Mouse (Mus musculus) midbrain, postnatal 0 days (tissue): ENCODE measurements around the gene Smg6. TPM values are rescaled to one million over a fixed set of nuclear protein-coding genes. Genes with fewer than 3 reads are reported as not detected.

Source experiments
- ATAC-seq: fragments of 200-750 bp; cut with Nextera tagmentation; 2 replicates; pipeline ENCODE4 v1.8.0; 2017; ENCODE audit warnings: moderate number of reproducible peaks, mild to moderate bottlenecking, moderate TSS enrichment, moderate library complexity; ENCODE audit not compliant: low FRiP score
- DNase-seq: peaks from one replicate; pipeline ENCODE4 v3.0.0-alpha.2; 2015; ENCODE audit warnings: low spot score
- H3K27ac ChIP-seq: fragments of 300-500 bp; sonication (generic); 2 replicates; pipeline ENCODE4 v1.5.1; 2014; ENCODE audit warnings: low read depth, mild to moderate bottlenecking, low read length, mixed read lengths
- H3K27me3 ChIP-seq: fragments of 300-500 bp; sonication (generic); 2 replicates; pipeline ENCODE4 v1.6.1; 2014; ENCODE audit warnings: low read length, control low read depth, mixed read lengths; ENCODE audit not compliant: insufficient read depth
- H3K36me3 ChIP-seq: fragments of 300-500 bp; sonication (generic); 2 replicates; pipeline ENCODE4 v1.6.1; 2014; ENCODE audit warnings: low read length, control low read depth, mixed read lengths; ENCODE audit not compliant: insufficient read depth
- H3K4me1 ChIP-seq: fragments of 300-500 bp; sonication (generic); 2 replicates; pipeline ENCODE4 v1.6.1; 2014; ENCODE audit warnings: mild to moderate bottlenecking, control low read depth, antibody characterized with exemption, low read length, mixed read lengths; ENCODE audit not compliant: insufficient read depth
- H3K4me2 ChIP-seq: fragments of 300-500 bp; sonication (generic); 2 replicates; pipeline ENCODE4 v1.6.1; 2014; ENCODE audit warnings: low read depth, mild to moderate bottlenecking, low read length, mixed read lengths; ENCODE audit not compliant: poor library complexity, severe bottlenecking
- H3K4me3 ChIP-seq: fragments of 300-500 bp; sonication (generic); 2 replicates; pipeline ENCODE4 v1.5.1; 2014; ENCODE audit warnings: low read depth, mild to moderate bottlenecking, low read length, moderate library complexity
- H3K9ac ChIP-seq: fragments of 300-500 bp; sonication (generic); replicated peaks from 2 replicates; pipeline ENCODE4 v1.6.1; 2014; ENCODE audit warnings: mild to moderate bottlenecking, low read length, moderate library complexity, mixed read lengths; ENCODE audit not compliant: poor library complexity, severe bottlenecking
- H3K9me3 ChIP-seq: fragments of 300-500 bp; sonication (generic); 2 replicates; pipeline ENCODE4 v1.6.1; 2016; ENCODE audit warnings: low read length, control low read depth
- CTCF ChIP-seq: IDR thresholded peaks from 2 replicates; pipeline ENCODE4 v1.5.1; 2016; ENCODE audit warnings: antibody characterized with exemption, mild to moderate bottlenecking
- WGBS: fragments of 180-500 bp; shearing (Covaris S2); extraction: QIAGEN DNeasy Blood & Tissue Kit; methylation state at CpG from one replicate; pipeline ENCODE4 v1.1.7; 2014; 5-methylcytosine and 5-hydroxymethylcytosine counted together
- polyA plus RNA-seq: library from polyadenylated mRNA; unstranded; fragments of >200 nt; fragmentation: Nextera tagmentation; extraction: Ambion mirVana; gene quantifications from 2 replicates; pipeline ENCODE4 v1.2.1, GENCODE M21; 2015
- total RNA-seq: library from RNA; depleted of rRNA; stranded (reverse); fragments of >200 nt; gene quantifications from 2 replicates; pipeline ENCODE4 v1.2.3, GENCODE M21; 2014

Gene Smg6
- total and polyA plus RNA-seq, 2 experiments from 2014 or later, result 11.9 to 27.7 TPM

GRCm38 (mm10) chr11:75201721-75202120 lies 276.1 kb downstream of the Smg6 start:
- ATAC-seq (no peak), DNase-seq (no peak)
- Histone ChIP-seq H3K27me3 (no peaks in the 10 kb centered on the region), H3K27ac (no peak overlapping the region), H3K4me2 (no peak overlapping the region), H3K9ac (no peak overlapping the region), H3K4me3 (no peak overlapping the region), H3K9me3 (no peaks in the 10 kb centered on the region), H3K36me3 (no peaks in the 10 kb centered on the region), H3K4me1 (no peaks in the 10 kb centered on the region)
- 70% methylated on average over 8 of the region's 8 CpGs for WGBS
- TF ChIP-seq CTCF, result no peak

DNA sequence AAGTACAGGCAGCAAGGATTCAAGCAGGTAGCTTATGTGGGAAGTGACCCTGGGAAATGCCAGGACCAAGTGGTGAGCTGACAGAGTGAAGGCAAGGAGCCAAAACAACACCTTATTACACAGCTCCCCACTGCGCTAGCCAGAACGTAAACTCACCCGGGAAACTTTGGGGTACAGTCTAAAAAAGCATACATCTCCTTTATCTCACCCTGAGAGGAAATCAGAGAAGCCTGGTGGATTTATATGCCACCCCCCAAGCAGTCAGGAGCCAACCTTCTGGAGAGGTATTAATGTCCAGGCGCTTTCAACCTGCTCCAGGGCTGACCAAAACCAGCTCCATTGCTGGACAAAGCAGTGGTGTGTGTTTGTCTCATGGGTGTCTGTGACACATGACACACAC lies 278.3 kb downstream of the Smg6 start:
- H3K27ac ChIP-seq, result no peak overlapping the region
- H3K27me3 ChIP-seq, result no peaks in the 10 kb centered on the region
- TF ChIP-seq CTCF, result no peak
- 91% methylated on average over 4 of the region's 4 CpGs for WGBS
- no peak overlapping the region for H3K9ac ChIP-seq
- no peak overlapping the region for H3K4me3 ChIP-seq
- no peak for ATAC-seq
- DNase-seq, result no peak
- no peaks in the 10 kb centered on the region for H3K9me3 ChIP-seq
- no peaks in the 10 kb centered on the region for H3K4me1 ChIP-seq
- no peak overlapping the region for H3K4me2 ChIP-seq
- no peaks in the 10 kb centered on the region for H3K36me3 ChIP-seq

GRCm38 (mm10) chr11:75204472-75204871 lies 278.8 kb downstream of the Smg6 start:
- Histone ChIP-seq H3K4me3 (no peak overlapping the region), H3K27ac (no peak overlapping the region), H3K27me3 (no peaks in the 10 kb centered on the region), H3K9ac (no peak overlapping the region), H3K4me1 (no peaks in the 10 kb centered on the region), H3K36me3 (no peaks in the 10 kb centered on the region), H3K9me3 (no peaks in the 10 kb centered on the region), H3K4me2 (no peak overlapping the region)
- ATAC-seq, result no peak; the same call in 1 of the 2 replicates
- no peak for DNase-seq
- WGBS, result 36% methylated on average over 9 of the region's 9 CpGs
- no peak for TF ChIP-seq CTCF

DNA sequence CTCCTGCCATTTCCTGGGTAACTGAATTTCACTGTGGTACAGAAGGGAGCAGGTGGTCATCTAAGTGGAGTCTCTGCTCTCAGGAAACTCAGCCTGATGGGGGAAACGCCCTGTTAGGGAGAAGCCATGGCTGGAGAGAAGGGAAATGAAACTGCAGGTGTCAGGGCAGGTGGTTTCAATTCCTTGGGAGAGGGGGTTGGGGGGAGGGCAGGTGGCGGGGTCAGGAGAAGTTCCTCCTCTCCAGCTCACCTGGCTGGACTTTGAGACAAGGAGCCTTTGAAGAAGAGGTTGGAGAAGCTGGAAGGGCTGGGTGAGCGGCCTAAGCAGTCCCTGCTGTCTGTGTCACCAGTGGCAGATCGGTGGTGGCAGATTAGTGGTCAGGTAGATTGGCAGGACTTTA lies 280.7 kb downstream of the Smg6 start:
- Histone ChIP-seq H3K36me3 (no peaks in the 10 kb centered on the region), H3K4me1 (peaks cover 4% of the 10 kb centered on the region; the same call in 1 of the 2 replicates), H3K27me3 (no peaks in the 10 kb centered on the region), H3K9ac (no peak overlapping the region), H3K27ac (no peak overlapping the region), H3K4me2 (no peak overlapping the region), H3K9me3 (no peaks in the 10 kb centered on the region), H3K4me3 (no peak overlapping the region)
- 82% methylated on average over 4 of the region's 4 CpGs for WGBS
- no peak for TF ChIP-seq CTCF
- ATAC-seq, result no peak
- no peak for DNase-seq

DNA sequence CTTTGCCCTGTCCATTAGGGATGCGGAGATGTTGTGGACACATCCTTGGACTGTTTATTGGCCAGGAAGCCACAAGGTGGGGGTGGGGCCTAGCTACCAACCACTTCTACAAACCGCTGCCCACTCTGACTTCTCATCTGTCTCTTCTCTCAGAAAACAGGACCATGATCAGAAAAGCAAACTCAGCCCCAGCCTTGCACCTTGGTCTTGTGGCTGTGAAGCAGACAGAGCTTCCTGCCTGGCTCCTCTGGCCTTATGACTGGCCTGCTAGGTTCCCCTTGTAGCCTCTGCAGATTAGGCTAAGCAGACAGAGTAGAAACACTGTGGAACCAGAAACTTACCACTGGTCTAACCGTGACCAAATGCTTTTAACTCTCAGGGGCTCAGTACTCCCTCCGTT lies 283.7 kb downstream of the Smg6 start:
- no peak for ATAC-seq
- no peak overlapping the region for H3K4me3 ChIP-seq
- DNase-seq, result no peak
- no peaks in the 10 kb centered on the region for H3K9me3 ChIP-seq
- peaks cover 21% of the 10 kb centered on the region for H3K4me1 ChIP-seq
- TF ChIP-seq CTCF, result no peak
- H3K36me3 ChIP-seq, result no peaks in the 10 kb centered on the region
- no peak overlapping the region for H3K4me2 ChIP-seq
- 60% methylated on average over 4 of the region's 4 CpGs for WGBS
- no peak overlapping the region for H3K27ac ChIP-seq
- H3K27me3 ChIP-seq, result no peaks in the 10 kb centered on the region
- no peak overlapping the region for H3K9ac ChIP-seq

DNA sequence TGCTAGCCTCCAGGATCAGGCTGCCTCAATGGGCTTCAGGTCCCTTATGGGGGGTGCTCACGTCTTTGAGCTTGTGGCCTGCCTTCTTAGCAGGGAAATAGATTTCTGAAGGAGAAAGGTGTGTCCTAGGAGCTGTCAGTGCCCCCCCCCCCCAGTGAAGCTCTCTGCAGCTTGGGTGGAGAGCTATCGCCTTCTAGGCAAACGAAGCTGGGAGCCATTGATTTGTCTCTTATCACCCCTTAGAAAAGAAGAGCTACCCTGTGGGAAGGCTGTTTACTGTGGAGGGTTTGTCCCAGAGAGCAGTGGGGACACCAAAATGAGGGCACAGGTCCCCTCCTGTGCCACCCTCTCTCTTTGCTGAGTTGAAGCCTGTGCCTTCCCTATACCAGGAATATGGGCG lies 284.5 kb downstream of the Smg6 start:
- no peaks in the 10 kb centered on the region for H3K9me3 ChIP-seq
- no peaks in the 10 kb centered on the region for H3K36me3 ChIP-seq
- H3K4me2 ChIP-seq, result no peak overlapping the region
- no peak for TF ChIP-seq CTCF
- DNase-seq (no peak), ATAC-seq (no peak)
- peaks cover 21% of the 10 kb centered on the region for H3K4me1 ChIP-seq
- H3K9ac ChIP-seq, result no peak overlapping the region
- peak overlapping the region; percentile 68 for H3K27ac ChIP-seq
- no peak overlapping the region for H3K4me3 ChIP-seq
- WGBS, result 53% methylated on average over 4 of the region's 4 CpGs
- H3K27me3 ChIP-seq, result no peaks in the 10 kb centered on the region
